Mouse (Mus musculus) hindbrain, embryonic 10.5 days (tissue): ENCODE measurements around the gene Uqcr10. TPM values are rescaled to one million over a fixed set of nuclear protein-coding genes. Genes with fewer than 3 reads are reported as not detected.

Experiments
- DNase-seq: peaks from one replicate; pipeline ENCODE4 v3.0.0-alpha.2; 2017; ENCODE audit warnings: low spot score
- H3K27ac ChIP-seq: fragments of 300-500 bp; sonication (generic); 2 replicates; pipeline ENCODE4 v1.5.1; 2016; ENCODE audit warnings: mild to moderate bottlenecking, moderate library complexity
- H3K27me3 ChIP-seq: fragments of 300-500 bp; sonication (generic); 2 replicates; pipeline ENCODE4 v1.6.1; 2016; ENCODE audit warnings: mild to moderate bottlenecking; ENCODE audit not compliant: poor library complexity, insufficient read depth, severe bottlenecking
- H3K36me3 ChIP-seq: fragments of 300-500 bp; sonication (generic); 2 replicates; pipeline ENCODE4 v1.6.1; 2016; ENCODE audit warnings: mild to moderate bottlenecking, moderate library complexity
- H3K4me1 ChIP-seq: fragments of 300-500 bp; sonication (generic); replicated peaks from 2 replicates; pipeline ENCODE4 v1.6.1; 2016; ENCODE audit warnings: mild to moderate bottlenecking
- H3K4me3 ChIP-seq: fragments of 300-500 bp; sonication (generic); 2 replicates; pipeline ENCODE4 v1.5.1; 2016; ENCODE audit warnings: mild to moderate bottlenecking, moderate library complexity
- H3K9me3 ChIP-seq: fragments of 300-500 bp; sonication (generic); 2 replicates; pipeline ENCODE4 v1.6.1; 2016; ENCODE audit warnings: mild to moderate bottlenecking, moderate library complexity
- WGBS: fragments of 180-500 bp; shearing (Covaris S2); methylation state at CpG from one replicate; pipeline ENCODE4 v1.1.7; 2016; 5-methylcytosine and 5-hydroxymethylcytosine counted together
- polyA plus RNA-seq: library from polyadenylated mRNA; unstranded; fragments of >200 nt; fragmentation: Nextera tagmentation; extraction: Ambion mirVana; gene quantifications from 2 replicates; pipeline ENCODE4 v1.2.1, GENCODE M21; 2016

Gene Uqcr10
- polyA plus RNA-seq, 1 experiment from 2014 or later: 709 TPM

- Histone ChIP-seq H3K4me1 (0 out of 2 replicates have a peak, but pooled peaks cover 8% of the 10 kb centered on the region), H3K27ac (no peak overlapping the region), H3K36me3 (peaks cover 59% of the 10 kb centered on the region), H3K4me3 (no peak overlapping the region), H3K27me3 (no peaks in the 10 kb centered on the region), H3K9me3 (no peaks in the 10 kb centered on the region)
- 91% methylated on average over 6 of the region's 6 CpGs for WGBS
- no peak for DNase-seq
These were observed 20.6 kb downstream of the Uqcr10 start for GRCm38 (mm10) chr11:4683516-4683915.

GRCm38 (mm10) chr11:4680126-4680525, 24.0 kb downstream of the Uqcr10 start:
- no peak overlapping the region for H3K27ac ChIP-seq
- DNase-seq: no peak
- no peak overlapping the region for H3K4me3 ChIP-seq
- H3K36me3 ChIP-seq: peaks cover 89% of the 10 kb centered on the region
- no peaks in the 10 kb centered on the region for H3K9me3 ChIP-seq
- H3K27me3 ChIP-seq: no peaks in the 10 kb centered on the region
- 46% methylated on average over 3 of the region's 3 CpGs for WGBS
- H3K4me1 ChIP-seq: 0 out of 2 replicates have a peak, but pooled peaks cover 9% of the 10 kb centered on the region

DNA sequence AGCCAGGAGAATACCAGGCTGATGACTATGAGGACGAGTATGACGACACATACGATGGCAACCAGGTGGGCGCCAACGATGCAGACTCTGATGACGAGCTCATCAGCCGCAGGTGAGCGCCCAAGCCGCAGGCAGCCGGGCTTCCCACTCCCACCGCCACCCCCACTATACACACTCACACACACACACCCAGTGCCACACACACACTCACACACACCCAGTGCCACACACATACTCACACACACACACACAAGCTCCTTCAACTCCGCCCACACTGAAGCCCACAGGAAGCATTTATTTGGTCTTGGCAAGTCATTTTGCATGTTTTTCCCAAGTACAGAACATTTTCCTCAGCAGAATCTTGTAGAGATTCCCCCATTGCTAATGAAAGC, 24.7 kb downstream of the Uqcr10 start:
- Histone ChIP-seq H3K36me3 (peaks cover 95% of the 10 kb centered on the region), H3K9me3 (no peaks in the 10 kb centered on the region), H3K27ac (no peak overlapping the region), H3K27me3 (no peaks in the 10 kb centered on the region), H3K4me3 (no peak overlapping the region), H3K4me1 (0 out of 2 replicates have a peak, but pooled peaks cover 9% of the 10 kb centered on the region)
- WGBS: 92% methylated on average over 12 of the region's 12 CpGs
- DNase-seq: no peak

- Histone ChIP-seq H3K27me3 (no peaks in the 10 kb centered on the region), H3K4me3 (no peak overlapping the region), H3K36me3 (peaks cover 93% of the 10 kb centered on the region), H3K4me1 (0 out of 2 replicates have a peak, but pooled peaks cover 9% of the 10 kb centered on the region), H3K27ac (no peak overlapping the region), H3K9me3 (no peaks in the 10 kb centered on the region)
- WGBS: 79% methylated on average over 13 of the region's 13 CpGs
- DNase-seq: peak; percentile 15
These were observed 25.3 kb downstream of the Uqcr10 start for GRCm38 (mm10) chr11:4678700-4679440.

DNA sequence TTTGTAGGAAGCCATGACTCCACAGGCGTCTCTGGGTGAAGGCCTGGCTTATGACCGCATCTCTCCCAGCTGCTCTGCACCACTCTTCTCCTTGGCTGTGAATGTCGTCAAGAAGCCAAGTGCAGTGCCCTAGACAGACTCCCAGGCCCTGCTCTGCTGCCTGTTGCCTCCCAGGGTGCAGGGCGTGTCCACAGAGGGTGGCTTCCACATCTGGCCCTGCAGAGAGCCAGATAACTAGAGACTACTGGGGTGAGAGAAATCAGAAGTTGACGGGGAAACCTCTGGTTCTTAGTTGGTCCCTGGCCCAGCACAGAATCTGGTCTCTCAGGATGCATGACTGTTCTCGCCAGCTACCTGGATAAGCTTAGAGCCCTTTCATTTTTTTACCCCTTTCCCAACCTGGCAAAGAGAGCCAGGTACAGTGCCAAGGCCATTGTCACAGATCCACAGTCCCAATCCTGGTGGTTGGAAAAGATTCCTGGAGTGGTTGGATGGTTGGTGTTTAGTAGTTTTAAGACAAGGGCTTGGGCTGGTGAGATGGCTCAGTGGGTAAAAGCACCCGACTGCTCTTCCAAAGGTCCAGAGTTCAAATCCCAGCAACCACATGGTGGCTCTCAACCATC, 26.8 kb downstream of the Uqcr10 start:
- H3K4me3 ChIP-seq: no peak overlapping the region
- H3K4me1 ChIP-seq: 0 out of 2 replicates have a peak, but pooled peaks cover 9% of the 10 kb centered on the region
- H3K9me3 ChIP-seq: no peaks in the 10 kb centered on the region
- H3K36me3 ChIP-seq: peaks cover 93% of the 10 kb centered on the region
- DNase-seq: no peak
- 88% methylated on average over 7 of the region's 7 CpGs for WGBS
- H3K27ac ChIP-seq: no peak overlapping the region
- H3K27me3 ChIP-seq: no peaks in the 10 kb centered on the region

- WGBS: 95% methylated on average over 6 of the region's 6 CpGs
- H3K27me3 ChIP-seq: no peaks in the 10 kb centered on the region
- H3K4me3 ChIP-seq: no peak overlapping the region
- DNase-seq: no peak
- H3K4me1 ChIP-seq: 0 out of 2 replicates have a peak, but pooled peaks cover 9% of the 10 kb centered on the region
- H3K36me3 ChIP-seq: peaks cover 86% of the 10 kb centered on the region
- no peak overlapping the region for H3K27ac ChIP-seq
- no peaks in the 10 kb centered on the region for H3K9me3 ChIP-seq
These were observed 28.4 kb downstream of the Uqcr10 start for GRCm38 (mm10) chr11:4675693-4676092.

DNA sequence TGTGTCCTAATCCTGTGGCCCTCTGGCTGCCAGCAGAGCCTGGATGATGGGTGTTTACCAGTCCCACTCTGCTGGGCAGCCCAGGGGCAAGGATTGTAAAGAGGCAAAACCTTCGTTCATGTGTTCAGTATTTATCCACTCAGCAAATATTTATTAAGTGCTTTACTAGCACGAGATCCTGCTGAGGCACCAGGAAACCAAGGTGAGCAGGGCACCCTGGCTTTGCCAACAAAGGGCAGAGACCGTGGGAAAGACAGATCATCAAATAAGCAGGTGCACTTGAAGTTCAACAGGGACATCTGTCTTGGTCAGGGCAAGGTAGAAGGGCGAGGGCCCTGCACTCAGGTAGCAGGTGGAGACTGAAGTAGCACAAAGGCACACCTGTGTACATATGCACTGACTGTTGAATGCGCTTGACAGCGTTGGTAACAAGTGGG, 29.0 kb downstream of the Uqcr10 start:
- Histone ChIP-seq H3K9me3 (no peaks in the 10 kb centered on the region), H3K4me1 (0 out of 2 replicates have a peak, but pooled peaks cover 9% of the 10 kb centered on the region), H3K27me3 (no peaks in the 10 kb centered on the region), H3K27ac (no peak overlapping the region), H3K4me3 (no peak overlapping the region), H3K36me3 (peaks cover 86% of the 10 kb centered on the region)
- no peak for DNase-seq
- 92% methylated on average over 6 of the region's 6 CpGs for WGBS

GRCm38 (mm10) chr11:4674593-4674992, 29.5 kb downstream of the Uqcr10 start:
- Histone ChIP-seq H3K4me1 (0 out of 2 replicates have a peak, but pooled peaks cover 9% of the 10 kb centered on the region), H3K27me3 (no peaks in the 10 kb centered on the region), H3K9me3 (no peaks in the 10 kb centered on the region), H3K4me3 (no peak overlapping the region), H3K36me3 (peaks cover 85% of the 10 kb centered on the region), H3K27ac (no peak overlapping the region)
- DNase-seq: no peak
- WGBS: 91% methylated on average over 1 of the region's 1 CpGs

- 89% methylated on average over 4 of the region's 4 CpGs for WGBS
- peaks cover 84% of the 10 kb centered on the region for H3K36me3 ChIP-seq
These were observed 32.4 kb downstream of the Uqcr10 start for GRCm38 (mm10) chr11:4671736-4672135.

DNA sequence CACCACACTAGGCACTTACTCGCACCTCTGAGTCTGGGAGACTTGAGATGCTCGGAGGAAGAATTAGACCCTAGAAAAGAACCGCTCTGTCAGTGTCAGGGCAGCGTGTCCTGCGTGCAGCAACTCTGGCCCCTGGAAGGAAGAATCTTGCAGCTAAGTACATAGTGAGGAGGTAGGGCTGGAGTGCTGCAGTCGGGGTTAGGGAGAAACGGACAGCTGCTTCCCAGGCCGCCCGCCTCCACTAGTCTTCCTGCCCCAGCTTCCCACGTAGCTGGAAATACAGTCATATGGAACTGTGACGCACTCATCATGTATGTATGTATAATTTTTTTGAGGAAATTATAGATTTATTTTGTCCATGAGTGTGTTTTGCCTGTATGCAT, 41.7 kb downstream of the Uqcr10 start:
- Histone ChIP-seq H3K27me3 (no peaks in the 10 kb centered on the region), H3K27ac (no peak overlapping the region), H3K4me1 (no peaks in the 10 kb centered on the region), H3K9me3 (no peaks in the 10 kb centered on the region), H3K36me3 (peaks cover 77% of the 10 kb centered on the region), H3K4me3 (no peak overlapping the region)
- no peak for DNase-seq
- WGBS: 92% methylated on average over 11 of the region's 11 CpGs

More at GRCm38 (mm10) chr11:4671736-4672135, 32.4 kb downstream of the Uqcr10 start:
- Histone ChIP-seq H3K4me3 (no peak overlapping the region), H3K9me3 (no peaks in the 10 kb centered on the region), H3K27me3 (no peaks in the 10 kb centered on the region), H3K4me1 (no peaks in the 10 kb centered on the region), H3K27ac (no peak overlapping the region)
- no peak for DNase-seq

DNA sequence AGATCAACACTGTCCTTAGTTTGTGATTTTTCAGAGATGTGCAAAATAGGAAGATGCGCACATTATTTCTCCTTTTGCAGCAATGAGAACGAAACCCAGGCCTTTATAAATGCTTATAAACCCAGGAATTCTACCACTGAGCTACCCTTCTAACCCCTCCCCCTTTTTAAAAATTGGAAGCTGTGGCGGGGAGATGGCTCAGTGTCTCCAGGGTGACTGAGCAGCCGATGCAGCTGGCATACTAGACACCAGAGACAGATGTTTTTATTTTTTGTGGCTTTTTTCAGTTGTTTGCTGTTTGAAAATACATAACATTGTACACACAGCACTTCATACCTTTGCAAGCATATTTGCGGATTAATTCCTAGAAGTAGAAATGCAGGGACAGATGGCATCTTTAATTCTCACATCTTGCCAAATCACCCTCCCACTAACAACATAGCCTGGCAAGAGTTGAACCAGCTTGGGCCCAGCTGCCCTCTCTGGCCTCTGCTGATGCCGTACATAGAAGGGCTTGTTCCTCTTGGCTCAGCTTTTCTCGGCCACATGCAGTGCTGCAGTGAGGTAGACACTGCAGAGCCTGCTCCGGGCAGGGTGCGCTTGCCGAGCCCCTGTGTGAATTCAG, 42.2 kb downstream of the Uqcr10 start:
- WGBS: 87% methylated on average over 10 of the region's 10 CpGs

DNA sequence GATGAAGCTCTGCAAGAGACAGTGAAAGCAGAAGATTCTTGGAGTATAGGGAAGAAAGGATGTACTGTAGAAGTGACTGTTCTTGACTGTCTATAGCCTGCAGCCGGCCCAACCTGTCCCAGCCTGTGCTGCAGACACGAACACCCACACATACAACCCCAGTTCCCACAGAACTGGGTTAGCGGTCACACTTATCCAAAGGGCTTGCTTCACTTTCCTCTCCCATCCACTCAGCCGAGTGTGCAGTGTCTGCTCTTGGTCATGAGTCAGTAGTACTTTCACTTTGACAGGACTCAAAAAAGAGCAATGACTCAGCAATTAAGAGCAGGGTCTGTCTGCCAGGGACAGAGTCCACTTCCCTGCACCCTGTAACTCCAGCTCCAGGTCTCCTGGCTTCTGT, 42.8 kb downstream of the Uqcr10 start:
- Histone ChIP-seq H3K9me3 (no peaks in the 10 kb centered on the region), H3K36me3 (peaks cover 79% of the 10 kb centered on the region), H3K4me3 (no peak overlapping the region), H3K27ac (no peak overlapping the region), H3K27me3 (no peaks in the 10 kb centered on the region), H3K4me1 (no peaks in the 10 kb centered on the region)
- 89% methylated on average over 4 of the region's 4 CpGs for WGBS
- no peak for DNase-seq

More for the DNA sequence above, 42.2 kb downstream of the Uqcr10 start:
- Histone ChIP-seq H3K27me3 (no peaks in the 10 kb centered on the region), H3K4me1 (no peaks in the 10 kb centered on the region), H3K4me3 (no peak overlapping the region), H3K27ac (no peak overlapping the region), H3K36me3 (peaks cover 77% of the 10 kb centered on the region), H3K9me3 (no peaks in the 10 kb centered on the region)
- DNase-seq: no peak
